Mouse (Mus musculus) large intestine, adult 2 months (tissue): Measurements from ENCODE around the gene Tmigd3. TPM values are rescaled to one million over a fixed set of nuclear protein-coding genes. Genes with fewer than 3 reads are reported as not detected.
A peak's percentile ranks its signal among the peaks of the same experiment; 100 is the strongest.

Experiments
- DNase-seq: peaks from one replicate; pipeline ENCODE4 v3.0.0-alpha.2; 2012; ENCODE audit warnings: low read depth, low spot score
- WGBS: fragments of 180-500 bp; shearing (Covaris S2); methylation state at CpG from one replicate; pipeline ENCODE4 v1.1.7; 2018; 5-methylcytosine and 5-hydroxymethylcytosine counted together
- polyA plus RNA-seq: library from polyadenylated mRNA; depleted of rRNA; stranded (reverse); fragments of >200 nt; gene quantifications from 2 replicates; pipeline ENCODE4 v1.2.3, GENCODE M21; 2012

Gene Tmigd3
- polyA plus RNA-seq, 1 experiment, result 0.51 TPM

- 69% methylated on average over 7 of the region's 7 CpGs for WGBS
- no peak for DNase-seq
Observed at GRCm38 (mm10) chr3:105927561-105928194, 57.0 kb downstream of the Tmigd3 start.

GRCm38 (mm10) chr3:105928195-105928569 is 57.5 kb downstream of the Tmigd3 start:
- 83% methylated on average over 3 of the region's 3 CpGs for WGBS
- no peak for DNase-seq

DNA sequence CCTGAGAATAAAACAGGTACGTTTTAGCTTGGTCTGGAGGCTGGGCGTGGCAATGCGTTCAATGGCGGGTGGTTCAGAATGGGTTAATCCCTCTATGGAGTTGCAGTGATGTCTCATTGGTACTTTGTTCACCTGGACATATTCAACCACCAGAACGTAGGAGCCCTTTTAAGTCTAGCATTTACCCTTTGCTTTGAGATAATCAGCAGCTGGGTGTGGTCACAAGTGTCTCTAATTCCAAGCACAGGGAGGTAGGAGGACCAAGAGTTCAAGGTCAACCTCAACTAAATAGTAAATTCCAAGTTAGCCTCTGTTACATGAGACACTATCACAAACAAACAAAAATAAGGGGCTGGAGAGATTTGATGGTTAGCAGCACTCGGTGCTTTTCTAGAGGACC is 58.1 kb downstream of the Tmigd3 start:
- WGBS, result 72% methylated on average over 6 of the region's 6 CpGs
- no peak for DNase-seq

GRCm38 (mm10) chr3:105929821-105930220 is 59.1 kb downstream of the Tmigd3 start:
- 76% methylated on average over 7 of the region's 7 CpGs for WGBS
- no peak for DNase-seq

DNA sequence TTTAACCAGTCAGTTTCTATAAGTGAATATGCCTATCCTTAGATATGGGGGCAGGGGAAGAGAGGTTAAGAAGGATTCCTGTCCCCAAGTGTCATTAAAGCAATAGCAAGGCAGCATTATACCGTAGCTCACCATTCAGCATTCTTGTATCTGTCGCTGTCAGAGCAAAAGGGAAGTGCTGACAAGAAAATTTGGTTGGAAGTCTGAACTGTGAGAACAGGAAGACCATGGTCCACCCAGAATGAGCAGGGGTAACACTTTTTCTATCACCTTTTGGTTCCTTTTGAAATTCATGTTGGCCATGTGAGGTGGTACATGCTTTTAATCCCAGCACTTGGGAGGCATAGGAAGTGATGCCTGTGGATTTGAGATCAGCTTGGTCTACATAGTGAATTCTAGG is 60.4 kb downstream of the Tmigd3 start:
- DNase-seq, result no peak
- WGBS, result 99% methylated on average over 2 of the region's 2 CpGs

- DNase-seq, result no peak
- 71% methylated on average over 8 of the region's 8 CpGs for WGBS
Observed at GRCm38 (mm10) chr3:105932240-105933071, 61.8 kb downstream of the Tmigd3 start, which contains the start of gene I830077J02Rik. Gene I830077J02Rik, minus strand, starts transcription at chr3:105932664.

GRCm38 (mm10) chr3:105933926-105934325 is 63.2 kb downstream of the Tmigd3 start:
- DNase-seq, result no peak
- WGBS, result 87% methylated on average over 6 of the region's 6 CpGs

GRCm38 (mm10) chr3:105935033-105935432 is 64.3 kb downstream of the Tmigd3 start:
- 50% methylated on average over 5 of the region's 5 CpGs for WGBS
- DNase-seq, result no peak

- no peak for DNase-seq
- WGBS, result 83% methylated on average over 4 of the region's 4 CpGs
Observed at GRCm38 (mm10) chr3:105936111-105936510, 65.4 kb downstream of the Tmigd3 start.

DNA sequence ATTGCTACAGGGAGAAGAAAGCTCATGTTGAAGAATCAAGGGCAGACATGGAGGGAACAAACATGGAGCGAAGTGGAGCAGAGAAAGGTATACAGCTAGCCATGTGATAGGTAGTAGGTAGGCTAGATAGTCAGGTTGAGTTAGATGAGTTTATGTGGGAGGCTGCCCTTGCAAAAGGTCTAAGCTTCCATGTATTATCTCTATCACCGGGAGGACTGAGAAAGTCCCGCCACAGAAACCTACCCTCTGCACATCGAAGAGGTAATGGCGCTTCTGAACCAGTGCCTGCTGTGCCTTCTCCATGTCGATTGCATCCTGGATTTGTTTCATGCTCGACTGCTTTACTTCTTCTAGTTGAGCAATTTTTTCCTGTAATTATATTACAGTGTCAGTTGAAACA is 80.6 kb downstream of the Tmigd3 start:
- 94% methylated on average over 7 of the region's 7 CpGs for WGBS
- no peak for DNase-seq

GRCm38 (mm10) chr3:105957235-105957634 is 86.5 kb downstream of the Tmigd3 start:
- 92% methylated on average over 1 of the region's 1 CpGs for WGBS

DNA sequence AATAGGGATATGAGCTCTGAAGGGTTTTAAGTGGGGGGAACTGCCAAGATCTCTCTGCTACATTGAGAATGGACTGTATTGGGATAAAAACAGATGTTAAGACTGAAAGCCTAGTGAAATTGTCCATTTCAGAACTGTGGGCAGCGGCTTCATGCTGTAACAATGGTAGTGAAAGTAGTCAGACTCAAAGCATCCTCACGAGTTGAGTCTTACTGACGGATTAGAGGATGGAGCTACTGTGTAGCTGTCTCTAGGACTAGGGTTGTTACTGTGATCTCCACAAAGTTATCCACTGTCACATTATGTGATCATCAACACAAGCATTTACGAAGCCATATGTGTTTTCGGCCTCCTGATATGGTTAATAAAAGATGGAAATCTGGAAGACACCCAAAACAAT is 87.5 kb downstream of the Tmigd3 start:
- no peak for DNase-seq
- 18% methylated on average over 5 of the region's 5 CpGs for WGBS

More at GRCm38 (mm10) chr3:105957235-105957634, 86.5 kb downstream of the Tmigd3 start:
- no peak for DNase-seq

DNA sequence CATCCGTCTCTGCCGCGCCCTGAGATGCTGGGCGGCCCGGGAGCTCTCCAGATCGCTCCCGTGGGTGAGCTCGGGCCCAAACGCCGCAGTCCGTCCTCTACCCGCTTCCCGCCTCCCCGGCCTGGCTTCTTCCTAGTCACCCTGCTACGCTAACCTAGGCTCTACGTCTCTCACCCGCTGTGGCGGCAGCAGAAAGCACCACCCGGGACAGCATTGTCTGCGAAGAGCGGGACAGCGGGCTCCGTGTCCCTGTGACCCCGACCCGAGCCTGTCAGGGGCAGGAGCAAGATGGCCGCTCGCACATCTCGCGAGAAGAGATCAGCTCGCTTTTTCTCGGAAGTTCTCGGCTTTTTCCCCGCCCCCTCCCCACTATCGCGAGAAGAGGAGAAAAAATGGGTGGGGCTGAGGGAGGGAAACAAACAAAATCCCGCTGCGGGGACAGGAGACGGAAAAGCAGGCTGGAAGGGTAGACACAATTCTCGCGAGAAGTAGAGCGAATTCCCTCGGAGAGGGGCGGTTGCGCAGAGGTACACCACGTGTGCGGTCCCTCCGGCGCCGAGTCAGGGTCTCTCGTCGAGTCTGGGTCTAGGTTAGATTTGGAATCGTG is 88.4 kb downstream of the Tmigd3 start, which contains the start of gene Wdr77:
Wdr77 (plus strand) TSS at position 396 of the 607 bp plus-strand sequence.
- under 1% methylated on average over 52 of the region's 52 CpGs for WGBS
- DNase-seq, result peak; percentile 99

- no peak for DNase-seq
- under 1% methylated on average over 26 of the region's 26 CpGs for WGBS
Observed at GRCm38 (mm10) chr3:105959585-105959984, 88.9 kb downstream of the Tmigd3 start.

- WGBS, result 2% methylated on average over 6 of the region's 6 CpGs
- no peak for DNase-seq
Observed at GRCm38 (mm10) chr3:105959999-105960398, 89.3 kb downstream of the Tmigd3 start, which contains the start of gene Atp5f1. Gene Atp5f1, minus strand, starts transcription at chr3:105960099.

GRCm38 (mm10) chr3:105960700-105961099 is 90.0 kb downstream of the Tmigd3 start:
- 94% methylated on average over 2 of the region's 2 CpGs for WGBS
- no peak for DNase-seq

GRCm38 (mm10) chr3:105971831-105972446 is 101.2 kb downstream of the Tmigd3 start:
- WGBS, result 84% methylated on average over 5 of the region's 5 CpGs
- no peak for DNase-seq

DNA sequence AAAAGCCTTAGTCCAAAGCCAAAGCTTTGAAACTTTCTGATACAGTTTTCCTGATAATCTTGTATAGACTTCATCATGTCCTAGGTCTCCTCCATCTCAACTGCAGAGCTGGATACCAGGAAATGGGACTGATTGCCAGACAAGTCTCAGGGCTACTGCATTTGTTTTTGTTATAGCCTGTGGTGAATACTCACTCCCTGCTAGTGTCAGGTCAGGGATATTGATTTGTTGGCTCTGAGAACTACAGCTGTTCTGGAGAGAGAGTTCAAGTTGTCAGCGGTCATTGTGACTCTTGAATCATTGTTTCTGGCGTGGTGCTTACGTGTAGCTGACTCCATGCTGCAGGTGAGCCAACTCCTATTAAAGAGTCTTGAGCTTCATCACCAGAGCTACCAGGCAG is 102.7 kb downstream of the Tmigd3 start, which contains the start of gene Ovgp1:
Ovgp1 (plus strand) TSS at position 301 of the 400 bp plus-strand sequence.
- no peak for DNase-seq
- WGBS, result 73% methylated on average over 3 of the region's 3 CpGs
